Mouse (Mus musculus): ENCODE results near the gene Adsl.

The Adsl gene

DNA sequence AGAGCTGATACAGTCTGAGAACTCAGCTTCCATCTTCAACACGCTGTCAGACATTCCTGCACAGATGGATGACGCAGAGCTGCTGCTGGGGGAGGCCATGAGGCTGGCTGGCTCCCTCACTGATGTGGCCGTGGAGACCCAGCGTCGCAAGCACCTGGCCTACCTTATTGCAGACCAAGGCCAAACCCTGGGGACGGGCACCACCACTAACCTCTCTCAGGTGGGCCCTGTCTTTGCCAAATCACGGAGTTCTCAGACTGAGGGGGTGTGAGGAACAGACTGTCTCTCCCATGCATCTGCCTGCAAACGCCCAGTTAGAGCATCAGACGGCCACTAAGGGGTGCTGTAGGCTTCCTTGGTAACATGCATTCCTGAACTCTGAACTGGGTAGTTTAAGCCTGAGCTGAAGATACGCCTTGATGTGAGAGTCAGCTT, 60.4 kb downstream of the Adsl start:
- peak; percentile 31 for DNase-seq

DNA sequence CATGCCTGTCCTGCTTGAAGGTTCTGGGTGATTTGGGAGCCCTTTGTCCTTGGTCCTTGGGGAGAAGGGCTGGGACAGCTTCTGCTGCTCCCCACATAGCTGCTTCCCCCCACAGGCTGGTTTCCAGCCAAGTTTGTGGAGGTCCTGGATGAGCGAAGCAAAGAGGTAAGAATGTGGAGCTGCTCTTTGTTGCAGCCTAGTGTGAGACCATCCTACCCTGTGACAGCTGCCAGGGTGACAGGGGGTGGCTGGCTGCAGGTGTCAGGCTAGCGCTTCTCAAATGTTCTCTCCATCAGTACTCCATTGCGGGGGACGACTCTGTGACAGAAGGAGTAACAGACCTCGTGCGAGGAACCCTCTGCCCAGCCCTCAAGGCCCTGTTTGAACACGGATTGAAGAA, 61.8 kb downstream of the Adsl start:
- DNase-seq = no peak

DNA sequence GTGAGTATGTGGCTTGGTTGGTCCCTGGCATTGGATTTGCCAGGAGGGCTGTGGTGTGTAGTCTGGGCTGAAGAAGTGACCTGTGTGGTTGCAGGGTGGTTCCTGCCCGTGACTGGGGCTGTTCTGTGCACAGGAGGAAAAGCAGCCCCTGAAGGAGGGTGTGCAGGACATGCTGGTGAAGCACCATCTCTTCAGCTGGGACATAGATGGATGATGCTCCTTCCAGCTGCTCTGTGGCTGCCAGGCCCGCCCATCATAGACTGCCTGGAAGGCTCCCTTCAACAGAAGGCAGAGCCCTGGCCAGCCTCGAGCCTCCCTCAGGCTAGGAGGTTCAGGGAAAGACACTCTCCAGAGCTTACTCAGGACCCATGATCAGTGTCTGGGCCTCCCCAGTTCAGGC, 63.2 kb downstream of the Adsl start:
- DNase-seq = no peak

DNA sequence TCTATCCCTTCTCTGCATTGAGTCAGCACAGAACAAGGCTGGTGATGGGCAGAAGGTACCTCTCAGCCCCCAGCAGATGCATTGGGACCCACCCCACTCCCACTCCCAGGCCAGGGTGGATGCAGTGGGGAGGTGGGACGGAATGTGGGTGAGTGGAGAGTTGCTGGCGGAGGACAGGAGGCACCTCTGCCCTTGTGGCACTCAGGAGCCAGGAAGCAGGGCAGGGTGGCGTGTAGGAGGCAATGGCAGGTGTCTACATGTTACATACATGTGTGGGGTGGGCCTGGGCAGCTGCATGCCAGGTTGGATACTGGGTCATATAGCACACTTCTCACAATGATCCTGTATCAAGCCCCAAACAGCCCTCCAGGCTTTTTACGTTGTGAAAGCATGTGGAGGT, 64.1 kb downstream of the Adsl start:
- DNase-seq = no peak

DNA sequence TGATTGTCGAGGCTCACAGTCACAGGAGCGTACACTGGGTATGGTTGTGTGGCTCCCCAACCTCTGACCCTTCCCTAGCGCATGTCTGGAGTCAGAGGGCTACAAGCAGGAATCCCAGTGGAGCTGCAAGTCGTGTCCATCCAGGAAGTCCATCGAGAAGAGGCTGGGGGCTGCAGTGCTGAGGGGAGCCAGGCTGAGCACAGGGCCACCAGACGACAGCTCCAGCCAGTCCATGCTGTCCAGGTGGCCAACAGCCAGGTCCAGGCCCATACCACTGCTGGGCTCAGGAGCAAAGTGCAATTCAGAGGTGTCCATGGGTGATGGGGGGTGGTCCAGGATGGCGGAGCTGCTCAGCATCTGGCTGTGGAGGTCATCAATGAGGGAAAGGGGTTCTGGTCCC, 64.9 kb downstream of the Adsl start:
- no peak for DNase-seq

DNA sequence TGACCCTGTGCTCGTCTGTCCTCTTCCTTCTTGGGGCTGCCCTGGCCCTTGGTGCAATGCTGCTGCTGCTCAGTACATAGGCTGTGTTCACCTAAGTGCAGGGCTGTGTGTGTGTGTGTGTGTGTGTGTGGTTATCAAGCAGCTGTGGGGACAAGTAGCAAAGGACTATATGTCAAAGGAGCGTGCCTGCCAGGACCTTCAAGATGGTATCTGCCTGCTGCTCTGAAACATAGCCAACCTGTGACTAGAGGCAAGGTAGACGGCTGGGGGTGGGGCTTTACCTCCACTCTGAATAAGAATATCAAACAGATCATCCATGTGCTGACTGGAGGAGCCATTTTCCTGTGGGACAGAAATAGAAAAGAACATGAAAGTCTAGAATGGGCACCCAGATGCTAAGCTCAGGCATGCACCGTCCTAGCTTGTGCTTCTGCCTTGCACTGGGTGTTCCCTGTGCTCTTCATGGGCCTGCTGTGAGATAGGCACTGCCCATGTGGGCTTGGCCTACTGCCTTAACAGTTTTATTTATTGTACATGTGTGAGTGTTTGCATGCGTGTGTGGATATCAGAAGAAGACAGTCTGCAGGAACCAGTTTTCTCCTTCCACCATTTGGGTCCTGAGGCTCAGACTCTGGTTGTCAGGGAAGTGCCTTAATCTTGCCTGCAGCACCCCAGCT, 66.9 kb downstream of the Adsl start:
- DNase-seq = no peak

DNA sequence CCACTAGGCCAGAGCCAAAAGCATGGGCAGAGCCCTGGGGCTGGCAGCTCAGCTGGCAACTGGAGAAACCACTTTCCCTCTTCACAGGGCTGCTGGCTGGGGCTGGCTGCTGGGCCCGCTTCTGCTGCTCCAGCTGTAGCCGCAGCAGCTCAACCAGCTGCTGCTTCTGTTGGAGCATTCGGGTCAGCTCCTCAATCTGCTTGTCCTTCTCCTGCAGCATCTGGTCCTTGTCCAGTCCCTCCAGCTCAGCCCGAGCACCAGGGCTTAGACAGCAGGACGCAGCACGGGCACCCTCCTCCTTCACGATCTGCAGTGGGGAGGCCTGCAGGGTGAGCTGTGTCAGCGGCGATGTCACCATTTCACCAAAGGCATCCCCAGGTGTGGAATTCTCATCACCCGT, 68.2 kb downstream of the Adsl start:
- DNase-seq = no peak

DNA sequence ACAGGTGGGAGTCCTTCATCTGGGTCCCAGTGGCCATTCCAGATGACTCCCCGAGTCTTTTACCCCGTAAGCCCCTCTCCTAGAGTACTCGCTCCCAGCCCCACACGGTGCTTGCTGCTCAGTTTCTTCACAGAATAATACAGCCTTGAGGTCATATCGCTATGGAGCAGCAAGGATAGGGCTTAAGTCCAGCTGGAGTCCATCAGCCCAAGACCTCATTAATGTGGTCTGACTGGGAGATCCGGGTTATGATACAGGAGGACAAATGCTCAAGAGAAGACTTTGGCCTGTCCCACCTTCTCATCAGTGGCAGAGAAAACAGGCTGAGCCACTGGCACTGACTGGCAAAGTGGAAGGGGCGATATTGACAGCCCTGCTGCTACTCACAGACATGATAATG, 69.0 kb downstream of the Adsl start:
- no peak for DNase-seq
